Mouse (Mus musculus) embryonic facial prominence, embryonic 12.5 days (tissue): ENCODE results near the gene Eif3m. TPM values are rescaled to one million over a fixed set of nuclear protein-coding genes. Genes with fewer than 3 reads are reported as not detected.
"Not testable (repeated sequence)": the region's sequence is repeated elsewhere in the genome, so short reads cannot be mapped to it uniquely, and the experiment has no call there.

ENCODE experiments used
- ATAC-seq: fragments of 200-750 bp; cut with Nextera tagmentation; 2 replicates; pipeline ENCODE4 v1.8.0; 2017; ENCODE audit not compliant: insufficient number of reproducible peaks, insufficient read depth, low FRiP score, low TSS enrichment
- H3K27ac ChIP-seq: fragments of 300-500 bp; sonication (generic); 2 replicates; pipeline ENCODE4 v1.5.1; 2016; ENCODE audit warnings: mild to moderate bottlenecking
- H3K27me3 ChIP-seq: fragments of 300-500 bp; sonication (generic); 2 replicates; pipeline ENCODE4 v1.6.1; 2016; ENCODE audit warnings: mild to moderate bottlenecking, moderate library complexity
- H3K36me3 ChIP-seq: fragments of 300-500 bp; sonication (generic); 2 replicates; pipeline ENCODE4 v1.6.1; 2016; ENCODE audit warnings: mild to moderate bottlenecking
- H3K4me1 ChIP-seq: fragments of 300-500 bp; sonication (generic); 2 replicates; pipeline ENCODE4 v1.6.1; 2016
- H3K4me2 ChIP-seq: fragments of 300-500 bp; sonication (generic); replicated peaks from 2 replicates; pipeline ENCODE4 v1.6.1; 2016; ENCODE audit warnings: mild to moderate bottlenecking, moderate library complexity
- H3K4me3 ChIP-seq: fragments of 300-500 bp; sonication (generic); 2 replicates; pipeline ENCODE4 v1.5.1; 2016; ENCODE audit warnings: mild to moderate bottlenecking
- H3K9ac ChIP-seq: fragments of 300-500 bp; sonication (generic); 2 replicates; pipeline ENCODE4 v1.6.1; 2016; ENCODE audit warnings: mild to moderate bottlenecking, moderate library complexity
- H3K9me3 ChIP-seq: fragments of 300-500 bp; sonication (generic); 2 replicates; pipeline ENCODE4 v1.6.1; 2016; ENCODE audit warnings: mild to moderate bottlenecking, moderate library complexity
- WGBS: fragments of 180-500 bp; shearing (Covaris S2); methylation state at CpG from one replicate; pipeline ENCODE4 v1.1.7; 2016; 5-methylcytosine and 5-hydroxymethylcytosine counted together
- polyA plus RNA-seq: library from polyadenylated mRNA; unstranded; fragments of >200 nt; fragmentation: Nextera tagmentation; extraction: Ambion mirVana; gene quantifications from 2 replicates; pipeline ENCODE4 v1.2.1, GENCODE M21; 2016

Eif3m gene
- polyA plus RNA-seq, 1 experiment from 2014 or later = 283 TPM

GRCm38 (mm10) chr2:105030505-105030904, 13.6 kb upstream of the Eif3m start:
- 92% methylated on average over 5 of the region's 5 CpGs for WGBS
- ATAC-seq = no peak
- no peak overlapping the region for H3K4me2 ChIP-seq

GRCm38 (mm10) chr2:105028806-105029205, 11.9 kb upstream of the Eif3m start:
- Histone ChIP-seq H3K4me3 (no peak overlapping the region), H3K9ac (no peak overlapping the region), H3K27ac (no peak overlapping the region), H3K4me1 (no peaks in the 10 kb centered on the region), H3K9me3 (no peaks in the 10 kb centered on the region), H3K4me2 (no peak overlapping the region), H3K36me3 (no peaks in the 10 kb centered on the region), H3K27me3 (no peaks in the 10 kb centered on the region)
- ATAC-seq = no peak
- 74% methylated on average over 5 of the region's 5 CpGs for WGBS

More at GRCm38 (mm10) chr2:105030505-105030904, 13.6 kb upstream of the Eif3m start:
- H3K27me3 ChIP-seq = no peaks in the 10 kb centered on the region
- no peak overlapping the region for H3K4me3 ChIP-seq
- H3K36me3 ChIP-seq = no peaks in the 10 kb centered on the region
- H3K9me3 ChIP-seq = no peaks in the 10 kb centered on the region
- H3K27ac ChIP-seq = no peak overlapping the region
- H3K9ac ChIP-seq = no peak overlapping the region
- H3K4me1 ChIP-seq = no peaks in the 10 kb centered on the region

GRCm38 (mm10) chr2:105026950-105027695, 10.2 kb upstream of the Eif3m start:
- Histone ChIP-seq H3K9me3 (no peaks in the 10 kb centered on the region), H3K4me2 (no peak overlapping the region), H3K36me3 (no peaks in the 10 kb centered on the region), H3K27me3 (no peaks in the 10 kb centered on the region), H3K27ac (no peak overlapping the region), H3K4me3 (no peak overlapping the region), H3K9ac (no peak overlapping the region), H3K4me1 (no peaks in the 10 kb centered on the region)
- ATAC-seq = no peak
- 83% methylated on average over 22 of the region's 22 CpGs for WGBS

GRCm38 (mm10) chr2:105025610-105026009, 8.7 kb upstream of the Eif3m start:
- not testable (repeated sequence) for H3K27me3 ChIP-seq, H3K4me2 ChIP-seq, ATAC-seq, H3K4me3 ChIP-seq, H3K9ac ChIP-seq, H3K4me1 ChIP-seq, H3K27ac ChIP-seq, H3K36me3 ChIP-seq, H3K9me3 ChIP-seq
- 78% methylated on average over 12 of the region's 12 CpGs for WGBS

DNA sequence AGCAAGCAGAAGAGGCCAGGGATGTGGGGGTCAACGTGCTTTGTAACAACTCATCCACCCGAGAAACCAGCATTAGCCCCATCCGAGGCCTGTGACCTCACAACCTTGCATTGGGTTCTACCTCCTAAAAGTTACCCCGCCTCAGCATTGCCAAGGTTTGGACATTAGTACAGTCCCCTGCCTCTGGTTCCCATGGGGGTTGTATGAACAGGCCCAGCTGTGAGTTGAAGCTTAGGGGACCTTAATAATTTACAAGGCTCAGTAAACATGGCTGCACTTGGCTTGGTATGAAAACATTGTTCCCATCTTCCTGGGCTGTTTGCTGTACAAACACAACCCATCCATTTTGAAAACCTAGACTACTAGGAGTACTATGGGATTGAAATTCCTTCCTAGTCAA, 6.9 kb upstream of the Eif3m start:
- Histone ChIP-seq H3K9me3 (no peaks in the 10 kb centered on the region), H3K36me3 (no peaks in the 10 kb centered on the region), H3K4me2 (no peak overlapping the region), H3K4me1 (no peaks in the 10 kb centered on the region), H3K4me3 (no peak overlapping the region), H3K27ac (no peak overlapping the region), H3K27me3 (no peaks in the 10 kb centered on the region), H3K9ac (no peak overlapping the region)
- ATAC-seq = no peak
- WGBS = 82% methylated on average over 4 of the region's 4 CpGs

DNA sequence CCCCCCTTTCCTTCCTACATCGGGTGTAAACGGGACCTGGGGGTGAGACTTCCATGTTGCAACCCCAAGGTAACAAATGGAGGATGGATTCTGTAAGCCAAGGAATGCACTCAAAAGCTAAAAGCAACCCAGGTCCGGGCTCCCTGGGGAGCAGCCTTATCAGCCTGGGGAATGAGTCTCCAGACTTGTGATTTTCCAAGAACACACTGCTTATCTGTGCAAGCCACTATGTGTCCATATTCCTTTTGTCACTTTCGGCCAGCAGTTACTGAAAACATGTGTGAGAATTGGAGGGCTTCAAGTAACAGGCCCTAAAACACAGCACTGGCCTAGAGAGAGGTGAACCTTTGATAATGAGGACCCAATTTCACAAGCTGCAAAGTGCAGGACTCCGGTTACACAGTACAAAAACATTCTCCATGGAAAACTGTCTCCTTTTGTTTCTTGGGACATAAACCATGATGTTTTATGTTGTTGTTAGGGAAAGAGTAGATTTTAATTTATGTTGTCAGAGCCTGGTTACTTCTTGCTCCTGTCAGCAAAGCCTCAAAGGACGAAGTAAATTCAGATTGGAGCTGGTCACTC, 6.2 kb upstream of the Eif3m start:
- Histone ChIP-seq H3K36me3 (no peaks in the 10 kb centered on the region), H3K9me3 (no peaks in the 10 kb centered on the region), H3K4me2 (no peak overlapping the region), H3K4me3 (no peak overlapping the region), H3K9ac (no peak overlapping the region), H3K27me3 (no peaks in the 10 kb centered on the region), H3K4me1 (no peaks in the 10 kb centered on the region), H3K27ac (no peak overlapping the region)
- WGBS = 70% methylated on average over 6 of the region's 6 CpGs
- no peak for ATAC-seq

DNA sequence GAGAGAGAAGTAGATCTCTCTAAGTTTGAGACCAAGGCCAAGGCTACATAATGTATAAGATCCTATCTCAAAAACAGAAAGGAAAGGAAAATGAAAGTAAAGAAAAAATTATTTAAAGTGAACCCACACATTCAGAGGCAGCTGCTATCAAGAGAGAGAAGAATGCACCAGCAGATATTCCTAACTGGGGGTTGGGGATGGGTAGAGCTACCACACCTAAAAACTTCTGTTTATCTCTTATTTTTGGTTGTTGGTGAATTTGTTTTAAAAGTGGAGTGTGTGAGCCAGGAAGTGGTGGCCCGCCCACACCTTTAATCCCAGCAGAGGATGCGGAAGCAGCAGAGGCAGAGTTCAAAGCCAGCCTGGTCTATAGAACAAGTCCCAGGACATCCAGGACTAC, 5.0 kb upstream of the Eif3m start:
- WGBS = 92% methylated on average over 2 of the region's 2 CpGs
- Histone ChIP-seq H3K4me2 (no peak overlapping the region), H3K9ac (no peak overlapping the region), H3K4me3 (no peak overlapping the region), H3K4me1 (0 out of 2 replicates have a peak, but pooled peaks cover 4% of the 10 kb centered on the region), H3K9me3 (no peaks in the 10 kb centered on the region), H3K27me3 (no peaks in the 10 kb centered on the region), H3K36me3 (no peaks in the 10 kb centered on the region), H3K27ac (no peak overlapping the region)
- no peak for ATAC-seq

GRCm38 (mm10) chr2:105021256-105021655, 4.4 kb upstream of the Eif3m start:
- no peaks in the 10 kb centered on the region for H3K36me3 ChIP-seq
- 81% methylated on average over 12 of the region's 12 CpGs for WGBS
- no peak overlapping the region for H3K9ac ChIP-seq
- no peak overlapping the region for H3K4me3 ChIP-seq
- H3K4me1 ChIP-seq = 0 out of 2 replicates have a peak, but pooled peaks cover 4% of the 10 kb centered on the region
- no peaks in the 10 kb centered on the region for H3K9me3 ChIP-seq
- no peaks in the 10 kb centered on the region for H3K27me3 ChIP-seq
- H3K27ac ChIP-seq = no peak overlapping the region
- H3K4me2 ChIP-seq = no peak overlapping the region
- ATAC-seq = no peak

DNA sequence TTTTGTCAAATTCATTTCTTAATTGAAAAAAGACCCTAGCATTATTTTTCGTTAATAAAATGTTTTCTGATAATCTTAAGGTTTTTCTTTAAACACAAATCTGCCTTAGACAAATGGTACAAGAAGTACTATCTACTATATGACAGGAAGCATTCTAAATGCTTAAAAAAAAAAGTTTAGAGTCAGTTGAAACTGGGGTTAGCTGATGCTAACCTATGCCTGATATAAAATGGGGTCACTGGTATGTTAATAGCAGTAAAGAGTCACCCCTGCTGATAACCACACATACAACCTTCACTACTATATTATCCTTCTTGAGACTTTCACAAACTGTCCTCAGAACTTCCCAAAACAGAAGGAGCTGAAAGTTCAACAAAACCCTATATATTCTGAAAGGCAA, 2.6 kb upstream of the Eif3m start:
- 85% methylated on average over 1 of the region's 1 CpGs for WGBS
- Histone ChIP-seq H3K4me2 (no peak overlapping the region), H3K27ac (no peak overlapping the region), H3K36me3 (no peaks in the 10 kb centered on the region), H3K27me3 (no peaks in the 10 kb centered on the region), H3K4me3 (no peak overlapping the region), H3K4me1 (peaks cover 8% of the 10 kb centered on the region; the same call in 1 of the 2 replicates), H3K9me3 (no peaks in the 10 kb centered on the region), H3K9ac (no peak overlapping the region)
- ATAC-seq = no peak

- H3K9ac ChIP-seq = no peak overlapping the region
- peaks cover 8% of the 10 kb centered on the region; the same call in 1 of the 2 replicates for H3K4me1 ChIP-seq
- no peaks in the 10 kb centered on the region for H3K27me3 ChIP-seq
- H3K36me3 ChIP-seq = peaks cover 10% of the 10 kb centered on the region
- H3K27ac ChIP-seq = no peak overlapping the region
- ATAC-seq = no peak
- WGBS = 85% methylated on average over 3 of the region's 3 CpGs
- H3K9me3 ChIP-seq = no peaks in the 10 kb centered on the region
- peak overlapping the region; percentile 88; the same call in 1 of the 2 replicates for H3K4me2 ChIP-seq
- H3K4me3 ChIP-seq = no peak overlapping the region
These were observed 922 bp upstream of the Eif3m start for GRCm38 (mm10) chr2:105017802-105018201.

- WGBS = under 1% methylated on average over 43 of the region's 43 CpGs
- Histone ChIP-seq H3K4me3 (peak overlapping the region; percentile 80), H3K27me3 (no peaks in the 10 kb centered on the region), H3K9me3 (no peaks in the 10 kb centered on the region), H3K36me3 (peaks cover 17% of the 10 kb centered on the region), H3K4me1 (peaks cover 8% of the 10 kb centered on the region; the same call in 1 of the 2 replicates), H3K27ac (peak overlapping the region; percentile 80; the same call in 1 of the 2 replicates), H3K4me2 (peak overlapping the region; percentile 88), H3K9ac (peak overlapping the region; percentile 81)
- ATAC-seq = peak; percentile 78; the same call in 1 of the 2 replicates
These were observed 501 bp downstream of the Eif3m start for GRCm38 (mm10) chr2:105016192-105016966.
